ENCODE assay signal across 7 mouse cellular contexts in genomic region chr14:122453388-122453995, GRCm38 (mm10). TPM values are rescaled to one million over a fixed set of nuclear protein-coding genes. Genes with fewer than 3 reads are reported as not detected.
DNase-seq lines count a peak whose midpoint lies in the region; ATAC-seq and TF ChIP-seq lines count a peak whose summit lies in the region.

No protein-coding gene starts in this region.

- H3K4me2 ChIP-seq in hindbrain, embryonic 16.5 days (ENCODE audit: low read length), result peak overlapping the region; percentile 41
- peak overlapping the region; percentile 44 for H3K4me2 ChIP-seq in lung, postnatal 0 days (replicated peaks; ENCODE audit: low read depth, low read length)
- peak overlapping the region; percentile 45 for H3K4me2 ChIP-seq in stomach, embryonic 16.5 days (ENCODE audit: low read depth, low read length)

- no peak for TF ChIP-seq POLR2A in thymus, adult 2 months (IDR thresholded peaks at IDR 0.05; ENCODE audit: control insufficient read depth, extremely low read depth, insufficient read depth, low read length, poor library complexity)

- H3K4me3 ChIP-seq in hindbrain, embryonic 16.5 days (ENCODE audit: low read length), result peak overlapping the region; percentile 1; the same call in 1 of the 2 replicates
- peak overlapping the region; percentile 32 for H3K4me3 ChIP-seq in lung, postnatal 0 days (ENCODE audit: low read depth, low read length)
- H3K4me3 ChIP-seq in stomach, embryonic 16.5 days (replicated peaks; ENCODE audit: low read length), result peak overlapping the region; percentile 34
- no peak overlapping the region for H3K4me3 ChIP-seq in thymus, adult 2 months (ENCODE audit: control insufficient read depth, insufficient read depth, low read length)

- TF ChIP-seq EP300 in lung, postnatal 0 days (IDR thresholded peaks at IDR 0.05), result no peak

- 3% methylated on average over 32 of the region's 32 CpGs for WGBS in hindbrain, embryonic 16.5 days
- 5% methylated on average over 32 of the region's 32 CpGs for WGBS in lung, postnatal 0 days
- 4% methylated on average over 32 of the region's 32 CpGs for WGBS in stomach, embryonic 16.5 days
- 13% methylated on average over 32 of the region's 32 CpGs for WGBS in thymus, adult 2 months

- no peaks in the 10 kb centered on the region for H3K9me3 ChIP-seq in hindbrain, embryonic 16.5 days (ENCODE audit: control insufficient read depth, low read length)
- H3K9me3 ChIP-seq in lung, postnatal 0 days (ENCODE audit: low read length), result no peaks in the 10 kb centered on the region
- H3K9me3 ChIP-seq in stomach, embryonic 16.5 days (replicated peaks; ENCODE audit: control insufficient read depth, low read length), result no peaks in the 10 kb centered on the region

- H3K9ac ChIP-seq in hindbrain, embryonic 16.5 days (ENCODE audit: low read depth, low read length), result peak overlapping the region; percentile 5; the same call in 1 of the 2 replicates
- no peak overlapping the region for H3K9ac ChIP-seq in lung, postnatal 0 days (replicated peaks; ENCODE audit: low read depth)
- no peak overlapping the region for H3K9ac ChIP-seq in stomach, embryonic 16.5 days (ENCODE audit: low read length)

- peak; percentile 17 for DNase-seq in ovary, postnatal 36 days (ENCODE audit: low spot score)
- DNase-seq in ovary, postnatal 10 days (ENCODE audit: low spot score), result no peak
- DNase-seq in embryo, embryonic 10 days (ENCODE audit: low spot score), result peak; percentile 85
- peak; percentile 64 for DNase-seq in lung, postnatal 0 days (ENCODE audit: low spot score)
- no peak for DNase-seq in thymus, adult 2 months

- peaks cover 29% of the 10 kb centered on the region for H3K27me3 ChIP-seq in hindbrain, embryonic 16.5 days (replicated peaks; ENCODE audit: control insufficient read depth, insufficient read depth, low read length)
- peaks cover 63% of the 10 kb centered on the region for H3K27me3 ChIP-seq in lung, postnatal 0 days (replicated peaks; ENCODE audit: insufficient read depth, low read length)
- H3K27me3 ChIP-seq in stomach, embryonic 16.5 days (ENCODE audit: control insufficient read depth, insufficient read depth, low read length), result peaks cover 76% of the 10 kb centered on the region
- H3K27me3 ChIP-seq in thymus, adult 2 months (ENCODE audit: control insufficient read depth, insufficient read depth, low read length), result peaks cover 12% of the 10 kb centered on the region

- peaks cover 31% of the 10 kb centered on the region for H3K4me1 ChIP-seq in hindbrain, embryonic 16.5 days (ENCODE audit: control insufficient read depth, insufficient read depth, low read depth, low read length)
- no peaks in the 10 kb centered on the region for H3K4me1 ChIP-seq in lung, postnatal 0 days (ENCODE audit: insufficient read depth, low read depth, low read length)
- peaks cover 6% of the 10 kb centered on the region for H3K4me1 ChIP-seq in stomach, embryonic 16.5 days (ENCODE audit: control insufficient read depth, insufficient read depth, low read length)
- H3K4me1 ChIP-seq in thymus, adult 2 months (replicated peaks; ENCODE audit: control insufficient read depth, insufficient read depth, low read length), result no peaks in the 10 kb centered on the region; the same call in 1 of the 2 replicates

- peak; percentile 23; the same call in 1 of the 2 replicates for TF ChIP-seq CTCF in lung, postnatal 0 days (IDR thresholded peaks at IDR 0.05)
- TF ChIP-seq CTCF in thymus, adult 2 months (IDR thresholded peaks at IDR 0.05; ENCODE audit: borderline replicate concordance, control insufficient read depth, extremely low read depth, insufficient read depth, low read length, poor library complexity), result no peak

- H3K27ac ChIP-seq in hindbrain, embryonic 16.5 days (ENCODE audit: low read depth, low read length), result peak overlapping the region; percentile 75
- H3K27ac ChIP-seq in lung, postnatal 0 days (ENCODE audit: low read length), result no peak overlapping the region
- H3K27ac ChIP-seq in stomach, embryonic 16.5 days (ENCODE audit: low read length), result no peak overlapping the region
- no peak overlapping the region for H3K27ac ChIP-seq in thymus, adult 2 months (ENCODE audit: control insufficient read depth, insufficient read depth, low read length)

- no peaks in the 10 kb centered on the region for H3K36me3 ChIP-seq in hindbrain, embryonic 16.5 days (ENCODE audit: control insufficient read depth, insufficient read depth, low read length)
- H3K36me3 ChIP-seq in lung, postnatal 0 days (ENCODE audit: insufficient read depth, low read length), result no peaks in the 10 kb centered on the region
- no peaks in the 10 kb centered on the region for H3K36me3 ChIP-seq in stomach, embryonic 16.5 days (ENCODE audit: control insufficient read depth, insufficient read depth, low read length)
- H3K36me3 ChIP-seq in thymus, adult 2 months (ENCODE audit: control insufficient read depth, insufficient read depth, low read length), result no peaks in the 10 kb centered on the region

- ATAC-seq in hindbrain, embryonic 16.5 days, result peak; percentile 69
- peak; percentile 71 for ATAC-seq in lung, postnatal 0 days
- no peak for ATAC-seq in stomach, embryonic 16.5 days (ENCODE audit: insufficient read depth, low FRiP score)

RNA-seq across cellular contexts. Expression of gene Gm5089, which starts 2.6 kb away (rescaled TPM):
- polyA plus RNA-seq in hindbrain, embryonic 16.5 days (2015; fragmentation: Nextera tagmentation; extraction: Ambion mirVana), result 1.8 and 2.1 TPM in 2 replicates
- not detected in 2 replicates for polyA plus RNA-seq in lung, postnatal 0 days (2015; fragmentation: Nextera tagmentation; extraction: Ambion mirVana)
- polyA plus RNA-seq in stomach, embryonic 16.5 days (2015; fragmentation: Nextera tagmentation; extraction: Ambion mirVana), result not detected in 2 replicates
- polyA plus RNA-seq in thymus, adult 2 months (2012; rRNA removed), result not detected in 2 replicates

RNA-seq across cellular contexts. Expression of gene Zic5, which starts 12.0 kb away (rescaled TPM):
- polyA plus RNA-seq in hindbrain, embryonic 16.5 days (2015; fragmentation: Nextera tagmentation; extraction: Ambion mirVana), result 14.9 and 15.2 TPM in 2 replicates
- not detected in 2 replicates for polyA plus RNA-seq in lung, postnatal 0 days (2015; fragmentation: Nextera tagmentation; extraction: Ambion mirVana)
- polyA plus RNA-seq in stomach, embryonic 16.5 days (2015; fragmentation: Nextera tagmentation; extraction: Ambion mirVana), result not detected in 2 replicates
- polyA plus RNA-seq in thymus, adult 2 months (2012; rRNA removed), result not detected in 2 replicates

RNA-seq across cellular contexts. Expression of gene Zic2, which starts 21.7 kb away (rescaled TPM):
- polyA plus RNA-seq in hindbrain, embryonic 16.5 days (2015; fragmentation: Nextera tagmentation; extraction: Ambion mirVana), result 7.3 and 7.8 TPM in 2 replicates
- polyA plus RNA-seq in lung, postnatal 0 days (2015; fragmentation: Nextera tagmentation; extraction: Ambion mirVana), result 0.05 TPM in 1 of 2 replicates, not detected in the other
- polyA plus RNA-seq in stomach, embryonic 16.5 days (2015; fragmentation: Nextera tagmentation; extraction: Ambion mirVana), result not detected in 2 replicates
- polyA plus RNA-seq in thymus, adult 2 months (2012; rRNA removed), result not detected in 2 replicates

RNA-seq across cellular contexts. Expression of gene Gm10837, which starts 36.9 kb away (rescaled TPM):
- 0.80 and 0.84 TPM in 2 replicates for polyA plus RNA-seq in hindbrain, embryonic 16.5 days (2015; fragmentation: Nextera tagmentation; extraction: Ambion mirVana)
- not detected in 2 replicates for polyA plus RNA-seq in lung, postnatal 0 days (2015; fragmentation: Nextera tagmentation; extraction: Ambion mirVana)
- not detected in 2 replicates for polyA plus RNA-seq in stomach, embryonic 16.5 days (2015; fragmentation: Nextera tagmentation; extraction: Ambion mirVana)
- polyA plus RNA-seq in thymus, adult 2 months (2012; rRNA removed), result not detected in 2 replicates

Comparison
In these comparisons a context has a peak if more than half of its experiments do, and no peak if none do; other contexts are left out.
1. DNase-seq: peak in ovary, postnatal 36 days (single experiment), embryo, embryonic 10 days (single experiment) and lung, postnatal 0 days (single experiment); none in ovary, postnatal 10 days (single experiment) and thymus, adult 2 months (single experiment).
2. RNA of gene Zic5, which starts 12.0 kb away (polyA plus RNA-seq): 14.9 to 15.2 TPM in hindbrain, embryonic 16.5 days; not detected in stomach, embryonic 16.5 days, not detected in lung, postnatal 0 days and not detected in thymus, adult 2 months; every median in the first group is over 10 times any median in the second.
3. Peak in every context shown above with its lines, with median percentiles within 50 percentile points of each other: H3K4me2 ChIP-seq.